Mouse (Mus musculus): ENCODE measurements at regions not wholly inside any gene's neighbourhood (a gene's known extent, or its start where the extent isn't known, plus 50 kb on each side); places are given as distances from the start of the nearest gene placed in this dataset.

GRCm38 (mm10) chr13:44419056-44419455 is 310.2 kb upstream of the Jarid2 start:
- TF ChIP-seq CTCF (IDR thresholded peaks at IDR 0.05; ENCODE audit: extremely low read depth, insufficient read length, insufficient replicate concordance, low read depth, low read length) = no peak
- TF ChIP-seq POLR2A (IDR thresholded peaks at IDR 0.05; ENCODE audit: low read depth, low read length) = no peak

All from small intestine, adult 2 months (tissue).